Mouse (Mus musculus) gastrocnemius, adult 2 months (tissue): ENCODE measurements at regions not wholly inside any gene's neighbourhood (a gene's known extent, or its start where the extent isn't known, plus 50 kb on each side); places are given as distances from the start of the nearest gene placed in this dataset.

Experiments
- DNase-seq: peaks from one replicate; pipeline ENCODE4 v3.0.0; 2022
- H3K27ac ChIP-seq: fragments of 200-600 bp; 2 replicates; pipeline ENCODE4 v1.8.1; 2022; ENCODE audit warnings: mild to moderate bottlenecking
- H3K4me3 ChIP-seq: fragments of 200-600 bp; 2 replicates; pipeline ENCODE4 v1.8.1; 2022; ENCODE audit warnings: mild to moderate bottlenecking, moderate library complexity
- CTCF ChIP-seq: fragments of 200-600 bp; IDR thresholded peaks from 2 replicates; pipeline ENCODE4 v1.8.1; 2022; ENCODE audit warnings: antibody characterized with exemption, mild to moderate bottlenecking, moderate library complexity
- intact Hi-C: fragments of 180-260 bp; cut with DNase I; formaldehyde crosslinking; loops from one replicate; pipeline ENCODE4 v1.15.1; 2025

- Histone ChIP-seq H3K27ac (no peak overlapping the region), H3K4me3 (no peak overlapping the region)
- intact Hi-C loops, result no loop called here
- DNase-seq, result no peak
- no peak for TF ChIP-seq CTCF
These were observed 56.6 kb upstream of the Tmem92 start for GRCm38 (mm10) chr11:94839133-94839532.

- TF ChIP-seq CTCF, result peak; percentile 38
- Histone ChIP-seq H3K27ac (no peak overlapping the region), H3K4me3 (no peak overlapping the region)
- intact Hi-C loops, result no loop called here
- DNase-seq, result no peak
These were observed 55.6 kb upstream of the Tmem92 start for GRCm38 (mm10) chr11:94838140-94838539.

- no peak overlapping the region for H3K4me3 ChIP-seq
- H3K27ac ChIP-seq, result no peak overlapping the region
- no peak for DNase-seq
- intact Hi-C loops, result no loop called here
- no peak for TF ChIP-seq CTCF
These were observed 53.8 kb upstream of the Tmem92 start for GRCm38 (mm10) chr11:94836347-94836746.

DNA sequence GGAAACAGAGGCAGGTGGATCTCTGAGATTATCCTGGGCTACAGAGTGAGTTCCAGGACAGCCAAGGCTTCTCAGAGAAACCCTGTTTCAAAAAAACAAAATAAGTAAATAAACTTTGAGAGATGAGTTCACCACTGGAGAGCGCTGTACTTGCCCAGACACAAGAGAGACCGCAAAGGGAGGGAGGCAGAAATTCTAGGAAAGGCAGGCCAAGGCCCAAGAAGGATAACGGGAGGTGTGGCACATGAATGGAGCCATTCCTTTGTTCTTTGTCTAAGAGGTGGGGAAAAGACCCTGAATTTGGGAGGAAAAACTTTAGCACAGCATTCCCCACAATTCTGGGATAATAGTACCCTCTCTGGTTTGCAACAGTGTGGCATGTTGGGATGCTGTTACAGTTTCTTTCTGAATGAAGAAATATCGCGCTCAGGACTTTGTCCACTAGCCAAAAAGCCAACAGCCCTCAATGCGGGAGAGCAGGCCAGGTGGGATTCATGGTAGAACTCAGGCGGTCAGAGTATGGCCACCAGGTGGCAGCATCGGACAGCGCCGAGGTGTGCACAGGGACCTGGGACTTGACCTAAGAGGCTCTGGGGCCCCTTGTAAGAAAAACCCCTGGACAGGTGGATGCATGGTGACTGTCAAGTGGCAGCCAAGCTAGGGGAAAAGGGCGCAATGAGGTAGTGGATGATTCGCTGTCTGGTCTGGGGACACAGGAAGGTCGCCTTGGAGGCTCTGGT, 49.9 kb upstream of the Tmem92 start:
- Histone ChIP-seq H3K4me3 (no peak overlapping the region), H3K27ac (no peak overlapping the region)
- intact Hi-C loops, result no loop called here
- TF ChIP-seq CTCF, result peak; percentile 81
- DNase-seq, result peak; percentile 73
